Mouse (Mus musculus) midbrain, embryonic 11.5 days (tissue): ENCODE measurements around the gene Glipr1. TPM values are rescaled to one million over a fixed set of nuclear protein-coding genes. Genes with fewer than 3 reads are reported as not detected.

Source experiments
- ATAC-seq: fragments of 200-750 bp; cut with Nextera tagmentation; 2 replicates; pipeline ENCODE4 v1.8.0; 2017; ENCODE audit warnings: moderate TSS enrichment, moderate library complexity; ENCODE audit not compliant: low FRiP score
- DNase-seq: peaks from one replicate; pipeline ENCODE4 v3.0.0; 2015; ENCODE audit warnings: low spot score; ENCODE audit errors: missing footprints
- H3K27ac ChIP-seq: fragments of 300-500 bp; sonication (generic); 2 replicates; pipeline ENCODE4 v1.5.1; 2014; ENCODE audit warnings: low read depth, low read length
- H3K27me3 ChIP-seq: fragments of 300-500 bp; sonication (generic); 2 replicates; pipeline ENCODE4 v1.6.1; 2014; ENCODE audit warnings: mild to moderate bottlenecking, low read length, moderate library complexity, mixed read lengths; ENCODE audit not compliant: control insufficient read depth, insufficient read depth
- H3K36me3 ChIP-seq: fragments of 300-500 bp; sonication (generic); 2 replicates; pipeline ENCODE4 v1.6.1; 2014; ENCODE audit warnings: mild to moderate bottlenecking, low read length, moderate library complexity, mixed read lengths; ENCODE audit not compliant: control insufficient read depth, insufficient read depth
- H3K4me1 ChIP-seq: fragments of 300-500 bp; sonication (generic); 2 replicates; pipeline ENCODE4 v1.6.1; 2014; ENCODE audit warnings: low read length; ENCODE audit not compliant: control insufficient read depth, insufficient read depth
- H3K4me2 ChIP-seq: fragments of 300-500 bp; sonication (generic); 2 replicates; pipeline ENCODE4 v1.6.1; 2014; ENCODE audit warnings: mild to moderate bottlenecking, moderate library complexity
- H3K4me3 ChIP-seq: fragments of 300-500 bp; sonication (generic); 2 replicates; pipeline ENCODE4 v1.5.1; 2014; ENCODE audit warnings: low read depth, low read length
- H3K9ac ChIP-seq: fragments of 300-500 bp; sonication (generic); 2 replicates; pipeline ENCODE4 v1.6.1; 2014; ENCODE audit warnings: low read length
- H3K9me3 ChIP-seq: fragments of 300-500 bp; sonication (generic); 2 replicates; pipeline ENCODE4 v1.6.1; 2016; ENCODE audit warnings: low read length; ENCODE audit not compliant: control insufficient read depth
- WGBS: fragments of 180-500 bp; shearing (Covaris S2); extraction: QIAGEN DNeasy Blood & Tissue Kit; methylation state at CpG from one replicate; pipeline ENCODE4 v1.1.7; 2014; 5-methylcytosine and 5-hydroxymethylcytosine counted together
- polyA plus RNA-seq: library from polyadenylated mRNA; unstranded; fragments of >200 nt; fragmentation: Nextera tagmentation; extraction: Ambion mirVana; gene quantifications from 2 replicates; pipeline ENCODE4 v1.2.1, GENCODE M21; 2014

Glipr1 gene
- polyA plus RNA-seq, 1 experiment from 2014 or later: 0.49 TPM

DNA sequence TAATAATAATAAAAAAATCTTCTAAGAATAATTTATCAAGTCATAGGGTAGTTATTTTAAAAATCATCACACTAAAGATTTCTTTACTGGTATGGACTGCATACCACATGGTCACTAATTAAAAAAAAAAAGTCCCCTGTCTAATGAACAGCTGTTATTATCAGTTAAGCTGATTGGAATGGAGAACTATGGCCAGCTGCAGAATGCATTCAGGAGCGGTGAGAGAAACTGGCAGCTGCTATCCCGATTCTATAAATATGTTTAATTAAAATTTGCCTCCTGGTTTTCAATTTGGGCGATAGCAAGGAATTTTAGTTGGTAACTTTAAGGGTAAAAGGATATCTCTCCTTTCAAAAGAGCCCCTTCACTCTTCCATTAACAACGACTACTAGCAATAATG is 53.4 kb downstream of the Glipr1 start:
- Histone ChIP-seq H3K9ac (no peak overlapping the region), H3K27ac (no peak overlapping the region), H3K4me2 (no peak overlapping the region), H3K4me3 (no peak overlapping the region), H3K4me1 (peaks cover 4% of the 10 kb centered on the region; the same call in 1 of the 2 replicates), H3K9me3 (no peaks in the 10 kb centered on the region), H3K27me3 (no peaks in the 10 kb centered on the region), H3K36me3 (no peaks in the 10 kb centered on the region)
- DNase-seq (no peak), ATAC-seq (no peak)
- 23% methylated on average over 4 of the region's 4 CpGs for WGBS

DNA sequence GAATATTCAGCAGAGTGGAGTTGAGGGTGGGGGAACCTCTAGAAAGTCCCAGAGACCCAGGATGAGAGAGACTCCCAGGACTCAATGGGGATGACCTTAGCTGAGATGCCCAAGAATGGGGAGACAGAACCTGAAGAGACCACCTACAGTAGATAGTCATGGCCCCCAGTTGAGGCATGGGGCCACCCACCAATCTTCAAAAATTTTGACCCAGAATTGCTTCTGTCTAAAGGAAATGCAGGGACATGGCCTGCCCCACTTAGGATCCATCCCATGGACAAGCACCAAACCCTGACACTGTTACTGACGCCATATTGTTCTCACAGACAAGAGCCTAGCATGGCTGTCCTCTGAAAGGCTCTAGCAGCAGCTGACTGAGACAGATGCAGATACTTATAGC is 54.4 kb downstream of the Glipr1 start:
- Histone ChIP-seq H3K4me1 (peaks cover 4% of the 10 kb centered on the region; the same call in 1 of the 2 replicates), H3K9me3 (no peaks in the 10 kb centered on the region), H3K36me3 (no peaks in the 10 kb centered on the region), H3K4me3 (no peak overlapping the region), H3K4me2 (no peak overlapping the region), H3K27me3 (no peaks in the 10 kb centered on the region), H3K27ac (no peak overlapping the region), H3K9ac (no peak overlapping the region)
- 0 out of 2 replicates have a peak, but pooled peaks have one; percentile 11 for ATAC-seq
- peak; percentile 53 for DNase-seq
- 92% methylated on average over 1 of the region's 1 CpGs for WGBS

DNA sequence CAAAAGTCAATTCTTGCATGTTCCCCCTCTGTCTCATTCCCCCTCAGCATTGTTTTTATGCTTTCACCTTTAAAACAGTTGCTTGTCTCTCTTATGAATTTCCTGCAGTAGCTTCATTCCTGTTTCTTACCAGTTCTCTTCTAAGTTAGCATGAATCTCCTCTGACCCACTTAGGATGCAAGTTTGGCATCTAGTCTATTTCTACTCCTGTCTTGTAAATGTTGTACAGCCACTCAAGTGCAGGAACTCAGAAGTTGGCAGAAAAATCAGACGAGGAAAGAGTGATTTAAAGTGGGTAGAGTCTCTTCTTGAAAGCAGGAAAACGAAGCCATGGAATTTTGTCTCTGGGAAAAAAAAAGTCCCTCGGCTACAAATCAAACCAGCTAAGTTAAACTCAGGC is 56.9 kb downstream of the Glipr1 start:
- H3K9me3 ChIP-seq: no peaks in the 10 kb centered on the region
- H3K27me3 ChIP-seq: no peaks in the 10 kb centered on the region
- H3K4me2 ChIP-seq: no peak overlapping the region
- H3K4me1 ChIP-seq: peaks cover 4% of the 10 kb centered on the region; the same call in 1 of the 2 replicates
- DNase-seq (no peak), ATAC-seq (no peak)
- no peak overlapping the region for H3K27ac ChIP-seq
- no peak overlapping the region for H3K9ac ChIP-seq
- 76% methylated on average over 3 of the region's 3 CpGs for WGBS
- no peak overlapping the region for H3K4me3 ChIP-seq
- no peaks in the 10 kb centered on the region for H3K36me3 ChIP-seq

- Histone ChIP-seq H3K27ac (no peak overlapping the region), H3K4me3 (no peak overlapping the region), H3K27me3 (no peaks in the 10 kb centered on the region), H3K9ac (no peak overlapping the region), H3K36me3 (no peaks in the 10 kb centered on the region), H3K9me3 (no peaks in the 10 kb centered on the region), H3K4me1 (no peaks in the 10 kb centered on the region), H3K4me2 (no peak overlapping the region)
- WGBS: 93% methylated on average over 7 of the region's 7 CpGs
- DNase-seq: no peak
- no peak for ATAC-seq
These were observed 59.4 kb downstream of the Glipr1 start for GRCm38 (mm10) chr10:111943026-111943425.

DNA sequence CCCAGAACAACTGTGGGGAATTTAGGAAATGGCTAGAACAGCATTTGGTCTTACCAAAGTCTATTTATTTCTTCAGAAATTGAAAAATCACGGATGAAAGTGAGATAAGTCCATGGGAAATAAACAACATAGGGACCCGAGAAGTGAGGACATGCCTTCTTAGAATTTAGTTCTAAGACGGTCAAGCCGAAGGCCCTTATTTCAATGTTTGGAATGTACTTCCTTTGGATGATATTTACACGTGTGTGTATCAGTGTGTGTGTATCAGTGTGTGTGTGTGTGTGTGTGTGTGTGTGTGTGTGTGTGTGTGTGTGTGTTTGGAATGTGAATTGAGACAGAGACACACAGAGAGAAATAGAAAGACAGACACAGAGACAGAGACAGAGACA is 65.3 kb downstream of the Glipr1 start:
- Histone ChIP-seq H3K36me3 (no peaks in the 10 kb centered on the region), H3K9ac (no peak overlapping the region), H3K9me3 (no peaks in the 10 kb centered on the region), H3K27me3 (no peaks in the 10 kb centered on the region), H3K4me3 (no peak overlapping the region), H3K27ac (no peak overlapping the region), H3K4me1 (peaks cover 9% of the 10 kb centered on the region), H3K4me2 (no peak overlapping the region)
- ATAC-seq: no peak
- 91% methylated on average over 5 of the region's 5 CpGs for WGBS
- no peak for DNase-seq

GRCm38 (mm10) chr10:111936491-111937145 is 65.8 kb downstream of the Glipr1 start:
- Histone ChIP-seq H3K36me3 (no peaks in the 10 kb centered on the region), H3K4me3 (no peak overlapping the region), H3K4me1 (peaks cover 9% of the 10 kb centered on the region), H3K9ac (no peak overlapping the region), H3K4me2 (no peak overlapping the region), H3K27me3 (no peaks in the 10 kb centered on the region), H3K27ac (no peak overlapping the region), H3K9me3 (no peaks in the 10 kb centered on the region)
- DNase-seq: no peak
- no peak for ATAC-seq
- WGBS: 75% methylated on average over 13 of the region's 13 CpGs

GRCm38 (mm10) chr10:111936021-111936420 is 66.4 kb downstream of the Glipr1 start:
- Histone ChIP-seq H3K27ac (no peak overlapping the region), H3K9ac (no peak overlapping the region), H3K4me3 (no peak overlapping the region), H3K27me3 (no peaks in the 10 kb centered on the region), H3K9me3 (no peaks in the 10 kb centered on the region), H3K36me3 (no peaks in the 10 kb centered on the region), H3K4me2 (no peak overlapping the region), H3K4me1 (peaks cover 9% of the 10 kb centered on the region)
- ATAC-seq (no peak), DNase-seq (no peak)
- WGBS: 81% methylated on average over 4 of the region's 4 CpGs

Other genes with a start within 250 kb of the Glipr1 start
- 69.0 and 82.0 TPM in 2 replicates for gene Krr1, start 30.0 kb downstream of the Glipr1 start, polyA plus RNA-seq
- gene Glipr1l1, start 57.6 kb upstream of the Glipr1 start, polyA plus RNA-seq: not detected in 2 replicates
- gene Glipr1l2, start 80.7 kb upstream of the Glipr1 start, polyA plus RNA-seq: not detected in 2 replicates
- 0.15 TPM in 1 of 2 replicates, not detected in the other for gene Glipr1l3, start 157.7 kb upstream of the Glipr1 start, polyA plus RNA-seq
- gene Caps2, start 161.0 kb upstream of the Glipr1 start, polyA plus RNA-seq: 0.40 and 0.51 TPM in 2 replicates